ENCODE assay signal across 9 mouse cellular contexts in the genomic region with DNA sequence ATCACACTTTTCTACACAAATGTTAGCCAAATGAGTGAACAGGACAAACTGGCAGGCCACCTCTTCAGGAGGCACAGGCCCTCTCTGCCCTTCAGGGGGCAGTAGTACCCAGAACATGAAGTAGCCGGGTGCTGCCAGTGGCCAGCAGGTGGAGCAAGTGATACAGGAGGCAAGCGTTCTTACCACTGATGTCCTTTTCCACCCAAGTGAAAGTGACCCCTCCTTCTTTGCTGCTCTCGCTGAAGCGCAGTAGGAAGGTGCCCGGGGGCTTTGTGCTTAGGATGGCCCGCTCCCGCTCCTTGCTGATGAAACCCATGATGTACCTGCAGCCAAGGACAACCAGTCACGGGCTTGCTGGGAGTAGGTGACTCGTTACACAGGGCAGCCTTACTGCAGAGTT. TPM values are rescaled to one million over a fixed set of nuclear protein-coding genes. Genes with fewer than 3 reads are reported as not detected.
DNase-seq lines count a peak whose midpoint lies in the region; ATAC-seq and TF ChIP-seq lines count a peak whose summit lies in the region.
"Had no signal": no experiment of that assay in that cellular context is flagged by ENCODE, and none has a peak within 500 bp of the region (broad histone marks: within the 10 kb centered on the region; RNA-seq: fewer than 3 reads in every experiment).

No protein-coding gene starts in this region.

- WGBS in embryonic facial prominence, embryonic 12.5 days, result 13% methylated on average over 9 of the region's 9 CpGs
- WGBS in limb, embryonic 14.5 days, result 13% methylated on average over 9 of the region's 9 CpGs
- 20% methylated on average over 9 of the region's 9 CpGs for WGBS in stomach, embryonic 15.5 days

- ATAC-seq in embryonic facial prominence, embryonic 12.5 days (ENCODE audit: insufficient number of reproducible peaks, insufficient read depth, low FRiP score, low TSS enrichment), result 0 out of 2 replicates have a peak, but pooled peaks have one; percentile 29
- ATAC-seq in limb, embryonic 14.5 days (ENCODE audit: low FRiP score, low read depth), result peak; percentile 67; the same call in 1 of the 2 replicates
- peak; percentile 61; the same call in 1 of the 2 replicates for ATAC-seq in stomach, embryonic 15.5 days (ENCODE audit: insufficient read depth, low FRiP score, low read depth)

- H3K9ac ChIP-seq in embryonic facial prominence, embryonic 12.5 days, result no peak overlapping the region
- H3K9ac ChIP-seq in limb, embryonic 14.5 days (ENCODE audit: low read depth, low read length, severe bottlenecking), result no peak overlapping the region
- H3K9ac ChIP-seq in stomach, embryonic 15.5 days, result no peak overlapping the region
- H3K9ac ChIP-seq: hindbrain, embryonic 15.5 days had no signal

- no peak overlapping the region for H3K4me3 ChIP-seq in embryonic facial prominence, embryonic 12.5 days
- H3K4me3 ChIP-seq in limb, embryonic 14.5 days (replicated peaks; ENCODE audit: low read length), result no peak overlapping the region
- H3K4me3 ChIP-seq in stomach, embryonic 15.5 days (replicated peaks), result no peak overlapping the region
- H3K4me3 ChIP-seq: hindbrain, embryonic 15.5 days had no signal

- H3K4me2 ChIP-seq in embryonic facial prominence, embryonic 12.5 days (replicated peaks), result no peak overlapping the region
- no peak overlapping the region for H3K4me2 ChIP-seq in limb, embryonic 14.5 days (replicated peaks; ENCODE audit: low read depth, low read length, severe bottlenecking)
- H3K4me2 ChIP-seq in stomach, embryonic 15.5 days, result peak overlapping the region; percentile 24; the same call in 1 of the 2 replicates
- H3K4me2 ChIP-seq: hindbrain, embryonic 15.5 days had no signal

- H3K27ac ChIP-seq in embryonic facial prominence, embryonic 12.5 days, result no peak overlapping the region
- no peak overlapping the region for H3K27ac ChIP-seq in limb, embryonic 14.5 days (replicated peaks; ENCODE audit: low read depth, low read length)
- no peak overlapping the region for H3K27ac ChIP-seq in stomach, embryonic 15.5 days
- H3K27ac ChIP-seq: hindbrain, embryonic 15.5 days had no signal

- no peaks in the 10 kb centered on the region for H3K27me3 ChIP-seq in embryonic facial prominence, embryonic 12.5 days
- H3K27me3 ChIP-seq in limb, embryonic 14.5 days (ENCODE audit: control insufficient read depth, insufficient read depth, low read length), result no peaks in the 10 kb centered on the region
- no peaks in the 10 kb centered on the region for H3K27me3 ChIP-seq in stomach, embryonic 15.5 days (replicated peaks)
- H3K27me3 ChIP-seq: hindbrain, embryonic 15.5 days had no signal

- H3K9me3 ChIP-seq in embryonic facial prominence, embryonic 12.5 days, result no peaks in the 10 kb centered on the region
- H3K9me3 ChIP-seq in limb, embryonic 14.5 days (ENCODE audit: control insufficient read depth, low read length), result no peaks in the 10 kb centered on the region
- no peaks in the 10 kb centered on the region for H3K9me3 ChIP-seq in stomach, embryonic 15.5 days
- H3K9me3 ChIP-seq: hindbrain, embryonic 15.5 days had no signal

- TF ChIP-seq POLR2A in limb, embryonic 14.5 days (IDR thresholded peaks at IDR 0.05; ENCODE audit: borderline replicate concordance, extremely low read depth, insufficient read depth, insufficient read length), result no peak

- no peaks in the 10 kb centered on the region for H3K4me1 ChIP-seq in embryonic facial prominence, embryonic 12.5 days
- no peaks in the 10 kb centered on the region for H3K4me1 ChIP-seq in limb, embryonic 14.5 days (ENCODE audit: control insufficient read depth, insufficient read depth, low read length)
- no peaks in the 10 kb centered on the region for H3K4me1 ChIP-seq in stomach, embryonic 15.5 days

- H3K36me3 ChIP-seq in embryonic facial prominence, embryonic 12.5 days, result peaks cover 17% of the 10 kb centered on the region
- peaks cover 63% of the 10 kb centered on the region for H3K36me3 ChIP-seq in limb, embryonic 14.5 days (ENCODE audit: control insufficient read depth, insufficient read depth, low read length)
- peaks cover 21% of the 10 kb centered on the region for H3K36me3 ChIP-seq in stomach, embryonic 15.5 days

- peak; percentile 91 for DNase-seq in A20 (ENCODE audit: low read depth, low spot score)
- peak; percentile 94 for DNase-seq in adrenal gland, postnatal 10 days
- peak; percentile 98 for DNase-seq in heart, adult 11 months
- peak; percentile 88 to 92 for DNase-seq in kidney, adult 8-10 months
- peak; percentile 85 for DNase-seq in limb, embryonic 14.5 days (ENCODE audit: low spot score)
- peak; percentile 95 for DNase-seq in naive thymus-derived CD4-positive, alpha-beta T cell, adult 2 months (ENCODE audit: low read depth)

RNA-seq across cellular contexts. Expression of a gene that starts 34.3 kb away (rescaled TPM):
- total RNA-seq in adrenal gland, postnatal 10 days (2021), result 10 to 100 TPM; 37.1 to 52.7 TPM
- polyA plus RNA-seq in embryonic facial prominence, embryonic 12.5 days (2016; fragmentation: Nextera tagmentation; extraction: Ambion mirVana), result 4.4 and 5.5 TPM in 2 replicates
- polyA plus RNA-seq in limb, embryonic 14.5 days (2012; rRNA removed), result 8.0 and 11.3 TPM in 2 replicates
- 5.3 and 7.8 TPM in 2 replicates for polyA plus RNA-seq in limb, embryonic 14.5 days (2014; fragmentation: Nextera tagmentation; extraction: Ambion mirVana)
- polyA plus RNA-seq in stomach, embryonic 15.5 days (2015; fragmentation: Nextera tagmentation; extraction: Ambion mirVana), result 8.5 and 9.5 TPM in 2 replicates

RNA-seq across cellular contexts. Expression of a gene that starts 43.0 kb away (rescaled TPM):
- total RNA-seq in adrenal gland, postnatal 10 days (2021), result 10 to 100 TPM; 60.7 to 72.7 TPM
- 22.7 TPM in 2 replicates for polyA plus RNA-seq in embryonic facial prominence, embryonic 12.5 days (2016; fragmentation: Nextera tagmentation; extraction: Ambion mirVana)
- polyA plus RNA-seq in limb, embryonic 14.5 days (2012; rRNA removed), result 24.4 and 27.0 TPM in 2 replicates
- 21.9 and 22.1 TPM in 2 replicates for polyA plus RNA-seq in limb, embryonic 14.5 days (2014; fragmentation: Nextera tagmentation; extraction: Ambion mirVana)
- polyA plus RNA-seq in stomach, embryonic 15.5 days (2015; fragmentation: Nextera tagmentation; extraction: Ambion mirVana), result 26.6 and 27.5 TPM in 2 replicates

RNA-seq across cellular contexts. Expression of a gene that starts 45.9 kb away (rescaled TPM):
- 10 to 100 TPM; 68.2 to 75.6 TPM for total RNA-seq in adrenal gland, postnatal 10 days (2021)
- polyA plus RNA-seq in embryonic facial prominence, embryonic 12.5 days (2016; fragmentation: Nextera tagmentation; extraction: Ambion mirVana), result 38.4 and 39.4 TPM in 2 replicates
- polyA plus RNA-seq in limb, embryonic 14.5 days (2012; rRNA removed), result 56.1 and 66.2 TPM in 2 replicates
- 63.0 and 65.9 TPM in 2 replicates for polyA plus RNA-seq in limb, embryonic 14.5 days (2014; fragmentation: Nextera tagmentation; extraction: Ambion mirVana)
- 44.5 and 46.5 TPM in 2 replicates for polyA plus RNA-seq in stomach, embryonic 15.5 days (2015; fragmentation: Nextera tagmentation; extraction: Ambion mirVana)
